Mouse (Mus musculus) c-Kit-positive CD71-negative TER-119-negative erythroid progenitor cells, embryonic 14.5 days (primary cell): ENCODE data around the gene Acad9.
A peak's percentile ranks its signal among the peaks of the same experiment; 100 is the strongest.
"Not testable (repeated sequence)": the region's sequence is repeated elsewhere in the genome, so short reads cannot be mapped to it uniquely, and the experiment has no call there.

Experiments
- DNase-seq: peaks from one replicate; pipeline ENCODE4 v3.0.0-alpha.2; 2013; ENCODE audit warnings: low read depth

Gene Acad9

GRCm38 (mm10) chr3:36095371-36095770 lies 29.6 kb downstream of the Acad9 start:
- DNase-seq = no peak

- DNase-seq = no peak
These were observed 50.3 kb downstream of the Acad9 start for GRCm38 (mm10) chr3:36116076-36116475.

DNA sequence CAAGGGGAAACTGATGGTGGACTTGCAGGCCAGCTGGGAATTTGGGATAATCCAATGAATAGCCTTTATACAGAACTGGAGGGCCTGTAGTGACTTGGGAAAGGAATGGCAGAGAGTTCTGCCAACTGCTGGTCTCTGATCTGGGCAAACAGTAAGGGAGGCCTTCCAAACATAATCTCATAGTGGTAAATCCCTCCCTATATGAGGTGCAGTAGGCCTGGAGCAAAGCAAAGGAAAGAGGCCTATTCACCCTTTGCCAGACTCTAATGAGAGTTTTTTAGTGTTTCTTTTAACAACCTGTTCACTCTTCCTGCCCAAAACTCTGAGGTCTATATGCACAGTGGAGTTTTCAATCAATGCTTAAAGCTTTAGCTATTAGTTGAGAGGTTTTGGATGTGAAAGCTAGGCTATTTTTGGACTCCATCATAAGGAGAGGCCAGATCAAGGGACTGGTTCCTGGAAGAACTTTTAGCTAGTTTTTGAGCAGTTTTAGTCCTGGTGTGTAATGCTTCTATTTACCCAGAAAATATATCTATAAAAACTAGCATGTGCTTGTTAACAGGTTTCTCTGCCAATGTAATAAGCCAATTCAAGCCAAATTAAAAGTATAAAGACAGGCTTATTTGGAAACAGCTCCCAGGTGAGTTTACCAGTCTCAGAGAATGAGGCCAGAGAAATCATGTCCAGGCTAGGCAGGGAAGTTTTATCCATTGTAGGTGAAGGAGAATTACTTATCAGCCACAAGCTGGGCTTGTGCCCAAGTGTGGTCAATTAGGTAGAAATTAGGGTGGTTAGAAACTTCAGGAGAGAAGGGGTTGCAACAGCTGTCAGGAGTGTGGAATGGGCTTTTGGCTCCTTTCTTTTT lies 54.1 kb downstream of the Acad9 start:
- no peak for DNase-seq

- not testable (repeated sequence) for DNase-seq
These were observed 60.4 kb downstream of the Acad9 start for GRCm38 (mm10) chr3:36126176-36126575.

DNA sequence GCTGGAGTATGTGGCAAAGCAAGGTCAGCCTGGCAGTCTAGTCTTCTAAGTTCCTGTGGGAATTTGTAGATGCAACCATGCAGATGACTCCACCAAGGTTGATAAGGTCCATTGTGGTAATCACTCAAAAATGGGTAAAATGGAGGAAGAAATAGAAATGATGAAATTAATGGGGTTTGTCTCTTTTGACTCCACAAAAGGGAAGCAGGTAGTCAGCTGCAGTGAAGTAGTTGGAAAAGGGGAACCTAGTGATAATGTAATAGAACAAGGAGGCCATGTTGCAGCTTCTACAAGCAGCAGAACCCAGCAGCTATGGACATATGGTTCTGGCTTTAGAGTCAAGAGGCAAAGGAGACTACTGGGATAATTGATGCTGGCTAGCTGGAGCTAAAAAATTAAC lies 70.4 kb downstream of the Acad9 start:
- no peak for DNase-seq

- DNase-seq = peak; percentile 37
These were observed 71.8 kb downstream of the Acad9 start for GRCm38 (mm10) chr3:36137560-36137959.

DNA sequence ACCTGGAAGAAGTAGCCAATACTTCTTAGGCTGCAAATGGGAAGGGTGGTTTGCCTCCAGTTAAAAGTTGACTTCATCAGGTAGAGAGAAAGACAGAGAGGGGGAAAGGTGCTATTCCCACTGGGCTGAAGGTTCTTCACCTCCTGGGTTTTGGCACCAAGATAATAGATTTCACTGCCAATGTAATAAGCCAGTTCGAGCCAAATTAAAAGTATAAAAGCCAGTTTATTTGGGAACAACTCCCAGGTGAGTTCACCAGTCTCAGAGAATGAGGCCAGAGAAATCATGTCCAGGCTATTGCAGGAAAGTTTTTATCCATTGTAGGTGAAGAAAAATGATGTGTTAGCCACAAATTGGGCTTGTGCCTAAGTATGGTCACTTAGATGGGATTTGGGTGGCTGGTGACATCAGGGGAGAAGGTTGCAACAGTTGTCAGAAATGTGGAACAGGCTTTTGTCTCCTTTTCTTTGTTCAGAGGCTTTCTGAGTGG lies 72.4 kb downstream of the Acad9 start:
- DNase-seq = no peak

- DNase-seq = no peak
These were observed 73.2 kb downstream of the Acad9 start for GRCm38 (mm10) chr3:36138996-36139395.
